Mouse (Mus musculus): ENCODE data around the gene Nav2. TPM values are rescaled to one million over a fixed set of nuclear protein-coding genes. Genes with fewer than 3 reads are reported as not detected.

The Nav2 gene
- total and polyA plus RNA-seq, 3 experiments: 2.0 to 2.7 TPM; not detected in 1

DNA sequence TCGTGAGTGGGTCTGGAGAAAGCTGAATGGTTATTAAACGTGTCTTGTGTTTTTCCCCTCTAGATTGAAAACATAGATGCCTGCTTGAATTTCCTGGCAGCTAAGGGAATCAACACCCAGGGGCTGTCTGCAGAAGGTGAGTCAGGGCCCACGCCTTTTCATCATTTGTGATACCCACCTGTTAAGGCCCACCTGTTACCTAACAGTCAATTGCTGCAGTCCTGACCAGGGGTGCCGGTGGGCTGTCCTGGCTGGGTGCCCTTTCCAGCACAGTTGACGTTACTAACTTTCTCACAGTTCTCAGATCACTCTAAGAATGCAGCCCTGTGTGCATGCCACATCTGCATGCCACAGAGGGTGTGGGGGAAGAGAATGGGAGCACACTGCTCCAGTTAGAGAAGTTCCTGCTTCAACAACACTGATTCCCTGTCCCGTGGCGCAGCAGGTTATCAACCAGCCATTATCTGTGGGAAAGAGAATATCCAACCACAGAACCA lies 489.6 kb downstream of the Nav2 start:
- H3K9me3 ChIP-seq (replicated peaks; ENCODE audit: insufficient read depth, low read length): no peaks in the 10 kb centered on the region
- no peak for DNase-seq (ENCODE audit: low read depth, low spot score)
- H3K4me1 ChIP-seq (ENCODE audit: control insufficient read depth in 1 of 2, insufficient read depth in 2 of 2, low read length in 2 of 2): no peaks in the 10 kb centered on the region
- H3K27ac ChIP-seq (ENCODE audit: control insufficient read depth, low read depth, low read length): no peak overlapping the region
- no peaks in the 10 kb centered on the region for H3K27me3 ChIP-seq (ENCODE audit: control insufficient read depth in 1 of 2, insufficient read depth in 2 of 2, low read length in 2 of 2)
- H3K4me3 ChIP-seq (ENCODE audit: control insufficient read depth in 1 of 2, insufficient read depth in 1 of 2, low read depth in 2 of 2, low read length in 2 of 2): no peak overlapping the region
- no peaks in the 10 kb centered on the region for H3K79me2 ChIP-seq (ENCODE audit: control insufficient read depth, insufficient read depth, low read length, poor library complexity)
- no peaks in the 10 kb centered on the region for H3K36me3 ChIP-seq (ENCODE audit: control insufficient read depth in 1 of 2, insufficient read depth in 2 of 2, low read length in 2 of 2)
- H3K9ac ChIP-seq (ENCODE audit: control insufficient read depth, low read depth, low read length, poor library complexity, severe bottlenecking): no peak overlapping the region
- TF ChIP-seq CTCF (IDR thresholded peaks at IDR 0.05 in 2 of 3, conservative IDR thresholded peaks at IDR 0.05 in 1 of 3; ENCODE audit: control insufficient read depth in 1 of 3, insufficient read depth in 1 of 3, low read depth in 2 of 3, low read length in 3 of 3, poor library complexity in 1 of 3, severe bottlenecking in 1 of 3) (no peak), RCOR1 (IDR thresholded peaks at IDR 0.05; ENCODE audit: low read depth, low read length) (no peak), ELF1 (IDR thresholded peaks at IDR 0.05; ENCODE audit: low read depth, low read length) (no peak), E2F4 (IDR thresholded peaks at IDR 0.05; ENCODE audit: borderline replicate concordance, low read depth, low read length) (no peak), NRF1 (IDR thresholded peaks at IDR 0.05; ENCODE audit: insufficient read depth, low read depth, low read length, poor library complexity, severe bottlenecking) (no peak), TBP (IDR thresholded peaks at IDR 0.05; ENCODE audit: low read depth, low read length) (no peak), HCFC1 (IDR thresholded peaks at IDR 0.05; ENCODE audit: low read depth, low read length) (no peak), POLR2A (IDR thresholded peaks at IDR 0.05; ENCODE audit: control insufficient read depth in 1 of 2, insufficient read depth in 1 of 2, low read depth in 1 of 2, low read length in 2 of 2, poor library complexity in 1 of 2) (no peak), RAD21 (IDR thresholded peaks at IDR 0.05; ENCODE audit: low read depth, low read length) (no peak), TCF12 (IDR thresholded peaks at IDR 0.05; ENCODE audit: low read depth, low read length) (no peak), MAFK (IDR thresholded peaks at IDR 0.05; ENCODE audit: borderline replicate concordance, low read depth, low read length) (no peak), ZKSCAN1 (IDR thresholded peaks at IDR 0.05; ENCODE audit: low read depth, low read length) (no peak), NELFE (IDR thresholded peaks at IDR 0.05; ENCODE audit: low read depth, low read length) (no peak)

DNA sequence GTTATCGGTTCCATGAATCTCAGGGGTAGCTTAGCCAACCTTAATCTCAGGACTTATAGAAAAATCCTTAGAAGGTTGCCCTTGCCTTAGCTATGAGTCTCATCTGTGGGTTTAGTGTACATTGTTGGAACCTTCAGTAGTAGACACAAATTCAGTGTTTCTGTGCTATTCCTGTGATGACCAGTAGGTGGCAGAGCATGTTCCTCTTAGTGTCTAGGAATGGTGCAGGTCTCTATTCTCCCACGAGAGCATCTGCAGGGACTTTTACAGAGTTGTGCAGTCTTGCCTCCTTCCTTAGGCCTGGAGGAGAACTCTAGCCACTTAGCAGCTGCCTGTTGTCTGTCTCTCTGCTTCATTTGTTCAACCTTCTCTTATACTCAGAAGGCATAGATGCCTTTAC lies 490.8 kb downstream of the Nav2 start:
- no peaks in the 10 kb centered on the region for H3K79me2 ChIP-seq (ENCODE audit: control insufficient read depth, insufficient read depth, low read length, poor library complexity)
- H3K36me3 ChIP-seq (ENCODE audit: control insufficient read depth in 1 of 2, insufficient read depth in 2 of 2, low read length in 2 of 2): no peaks in the 10 kb centered on the region
- H3K4me1 ChIP-seq (ENCODE audit: control insufficient read depth in 1 of 2, insufficient read depth in 2 of 2, low read length in 2 of 2): no peaks in the 10 kb centered on the region
- no peak overlapping the region for H3K4me3 ChIP-seq (ENCODE audit: control insufficient read depth in 1 of 2, insufficient read depth in 1 of 2, low read depth in 2 of 2, low read length in 2 of 2)
- peak; percentile 77 for DNase-seq (ENCODE audit: low read depth, low spot score)
- H3K9me3 ChIP-seq (replicated peaks; ENCODE audit: insufficient read depth, low read length): no peaks in the 10 kb centered on the region
- H3K27me3 ChIP-seq (ENCODE audit: control insufficient read depth in 1 of 2, insufficient read depth in 2 of 2, low read length in 2 of 2): no peaks in the 10 kb centered on the region
- no peak overlapping the region for H3K27ac ChIP-seq (ENCODE audit: control insufficient read depth, low read depth, low read length)
- H3K9ac ChIP-seq (ENCODE audit: control insufficient read depth, low read depth, low read length, poor library complexity, severe bottlenecking): no peak overlapping the region
- TF ChIP-seq POLR2AphosphoS2 (IDR thresholded peaks at IDR 0.05; ENCODE audit: low read length) (no peak), KAT2A (conservative IDR thresholded peaks at IDR 0.05; ENCODE audit: low read depth, low read length) (no peak), ZC3H11A (IDR thresholded peaks at IDR 0.05; ENCODE audit: low read depth, low read length) (peak; percentile 14; the same call in 1 of the 2 replicates), EP300 (IDR thresholded peaks at IDR 0.05; ENCODE audit: low read depth in 1 of 2, low read length in 2 of 2) (no peak), ELF1 (IDR thresholded peaks at IDR 0.05; ENCODE audit: low read depth, low read length) (no peak), CHD2 (IDR thresholded peaks at IDR 0.05; ENCODE audit: low read length) (no peak), NRF1 (IDR thresholded peaks at IDR 0.05; ENCODE audit: insufficient read depth, low read depth, low read length, poor library complexity, severe bottlenecking) (no peak), GATA1 (IDR thresholded peaks at IDR 0.05; ENCODE audit: low read depth, low read length) (no peak), TBP (IDR thresholded peaks at IDR 0.05; ENCODE audit: low read depth, low read length) (no peak), JUND (IDR thresholded peaks at IDR 0.05; ENCODE audit: low read depth, low read length) (no peak), SMC3 (IDR thresholded peaks at IDR 0.05; ENCODE audit: low read depth, low read length) (peak; percentile 70), MAX (IDR thresholded peaks at IDR 0.05; ENCODE audit: low read length) (no peak), MAFK (IDR thresholded peaks at IDR 0.05; ENCODE audit: borderline replicate concordance, low read depth, low read length) (no peak), BHLHE40 (IDR thresholded peaks at IDR 0.05; ENCODE audit: borderline replicate concordance, low read depth, low read length) (no peak), NELFE (IDR thresholded peaks at IDR 0.05; ENCODE audit: low read depth, low read length) (no peak), ZMIZ1 (IDR thresholded peaks at IDR 0.05; ENCODE audit: low read depth, low read length) (no peak), UBTF (IDR thresholded peaks at IDR 0.05; ENCODE audit: borderline replicate concordance, insufficient read depth, low read depth, low read length) (no peak), TCF12 (IDR thresholded peaks at IDR 0.05; ENCODE audit: low read depth, low read length) (no peak), RAD21 (IDR thresholded peaks at IDR 0.05; ENCODE audit: low read depth, low read length) (peak; percentile 39), E2F4 (IDR thresholded peaks at IDR 0.05; ENCODE audit: borderline replicate concordance, low read depth, low read length) (no peak), MEF2A (IDR thresholded peaks at IDR 0.05; ENCODE audit: extremely low read depth, insufficient replicate concordance, low read depth, low read length, poor library complexity, severe bottlenecking) (no peak), MYB (IDR thresholded peaks at IDR 0.05; ENCODE audit: low read depth, low read length) (no peak), POLR2AphosphoS5 (IDR thresholded peaks at IDR 0.05; ENCODE audit: borderline replicate concordance, low read depth, low read length) (no peak), MYC (IDR thresholded peaks at IDR 0.05; ENCODE audit: low read depth, low read length) (no peak), CHD1 (IDR thresholded peaks at IDR 0.05; ENCODE audit: low read depth, low read length) (no peak)

All from MEL (cell line).